Mouse (Mus musculus) brown adipose tissue, adult 24 weeks (tissue): ENCODE results near the gene Olfr1225. TPM values are rescaled to one million over a fixed set of nuclear protein-coding genes. Genes with fewer than 3 reads are reported as not detected.
"Not testable (repeated sequence)": the region's sequence is repeated elsewhere in the genome, so short reads cannot be mapped to it uniquely, and the experiment has no call there.

Source experiments
- H3K27ac ChIP-seq: fragments of 200-500 bp; replicated peaks from 2 replicates; pipeline ENCODE4 v1.5.1; 2012; ENCODE audit warnings: low read depth, mild to moderate bottlenecking, low read length
- H3K4me1 ChIP-seq: fragments of 200-500 bp; 2 replicates; pipeline ENCODE4 v1.6.1; 2012; ENCODE audit warnings: low read length, mixed read lengths; ENCODE audit not compliant: control insufficient read depth, insufficient read depth, insufficient read length
- H3K4me3 ChIP-seq: fragments of 200-500 bp; 2 replicates; pipeline ENCODE4 v1.5.1; 2012; ENCODE audit warnings: low read depth, mild to moderate bottlenecking, low read length, moderate library complexity; ENCODE audit not compliant: insufficient read depth
- polyA plus RNA-seq: library from polyadenylated mRNA; stranded (reverse); fragments of >200 nt; gene quantifications from 2 replicates; pipeline ENCODE4 v1.2.4, GENCODE M21; 2012; ENCODE audit not compliant: missing spikeins, insufficient read depth, insufficient read length

Gene Olfr1225
- not detected in 2 replicates for polyA plus RNA-seq

DNA sequence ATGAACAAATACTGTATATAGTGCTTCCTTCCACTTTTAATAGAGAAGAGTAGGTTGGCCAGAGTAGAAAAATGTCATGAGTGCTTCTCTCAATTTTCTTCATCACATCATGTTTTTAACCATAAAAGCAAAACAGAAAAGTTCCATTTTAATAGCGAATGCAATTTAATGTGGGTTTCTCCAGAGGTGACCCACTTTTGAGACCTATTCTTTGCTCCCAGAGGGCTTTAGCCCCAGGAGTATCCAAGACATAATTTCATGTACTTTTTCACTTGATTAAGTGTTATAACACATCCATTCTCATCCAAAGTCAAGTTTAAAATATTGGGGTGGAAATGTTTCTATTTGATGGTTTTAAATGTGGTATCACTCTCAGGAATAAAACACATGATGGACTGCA lies at the start of gene Olfr1225:
Gene Olfr1225, minus strand, starts transcription at position 101 of the 400 bp plus-strand sequence.
- Histone ChIP-seq H3K27ac (no peak within 1 kb of the TSS), H3K4me3 (no peak within 1 kb of the TSS), H3K4me1 (no peaks in the 10 kb centered on the region)

DNA sequence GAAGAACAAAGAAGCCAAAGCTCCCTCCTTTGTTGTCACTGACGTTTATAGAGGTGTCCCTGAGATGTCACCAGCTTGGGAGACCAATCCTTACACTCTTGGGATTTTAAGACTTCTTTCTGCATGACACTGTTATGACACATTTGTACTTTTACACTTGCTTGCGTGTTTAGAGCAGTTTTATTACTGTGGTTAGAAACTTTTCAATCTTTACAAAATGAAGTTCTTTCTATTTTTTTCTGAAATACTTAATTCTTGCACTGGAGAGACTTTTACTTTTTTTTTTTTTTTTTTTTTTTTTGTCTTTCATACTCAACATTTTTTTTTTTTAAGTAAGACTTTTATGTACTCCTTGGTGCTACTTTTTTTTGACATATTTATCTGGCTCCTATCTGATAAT lies 25.5 kb upstream of the Olfr1225 start, which contains the start of gene Olfr1226:
Gene Olfr1226, minus strand, starts transcription at position 101 of the 400 bp plus-strand sequence.
- Histone ChIP-seq H3K4me3 (no peak within 1 kb of the TSS), H3K27ac (no peak within 1 kb of the TSS), H3K4me1 (no peaks in the 10 kb centered on the region)

- Histone ChIP-seq H3K4me3 (no peak overlapping the region), H3K4me1 (no peaks in the 10 kb centered on the region), H3K27ac (no peak overlapping the region)
Measured at GRCm38 (mm10) chr2:89196325-89196982, 22.0 kb upstream of the Olfr1225 start.

DNA sequence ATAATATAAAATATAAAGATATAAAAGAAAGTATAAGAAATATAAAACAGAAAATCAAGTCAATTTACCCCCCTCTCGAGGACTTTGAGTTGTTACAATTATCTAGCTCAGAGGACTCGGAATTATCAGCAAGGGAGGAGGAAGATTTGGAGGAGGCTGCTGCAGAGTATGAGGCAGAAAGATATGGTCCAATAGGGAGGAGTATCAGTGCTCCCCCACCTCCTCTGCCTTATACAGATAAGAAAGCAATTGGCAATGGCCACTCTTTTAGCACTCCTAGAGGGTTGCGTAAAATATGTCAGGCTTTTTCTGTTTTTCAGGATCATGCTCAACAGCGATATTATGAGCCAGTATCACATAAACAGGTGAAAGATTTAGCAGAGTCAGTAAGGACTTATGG lies 9.8 kb downstream of the Olfr1225 start:
- H3K4me3 ChIP-seq, H3K27ac ChIP-seq, H3K4me1 ChIP-seq: not testable (repeated sequence)

- H3K27ac ChIP-seq, H3K4me3 ChIP-seq, H3K4me1 ChIP-seq: not testable (repeated sequence)
Measured at GRCm38 (mm10) chr2:89163991-89164390, 10.5 kb downstream of the Olfr1225 start, which contains the start of gene Olfr1224-ps1. Olfr1224-ps1 (minus strand) TSS chr2:89164091.

GRCm38 (mm10) chr2:89151460-89151859 lies 23.0 kb downstream of the Olfr1225 start, which contains the start of gene Olfr1223:
Olfr1223 (minus strand) TSS chr2:89151560.
- H3K27ac ChIP-seq = no peak within 1 kb of the TSS

DNA sequence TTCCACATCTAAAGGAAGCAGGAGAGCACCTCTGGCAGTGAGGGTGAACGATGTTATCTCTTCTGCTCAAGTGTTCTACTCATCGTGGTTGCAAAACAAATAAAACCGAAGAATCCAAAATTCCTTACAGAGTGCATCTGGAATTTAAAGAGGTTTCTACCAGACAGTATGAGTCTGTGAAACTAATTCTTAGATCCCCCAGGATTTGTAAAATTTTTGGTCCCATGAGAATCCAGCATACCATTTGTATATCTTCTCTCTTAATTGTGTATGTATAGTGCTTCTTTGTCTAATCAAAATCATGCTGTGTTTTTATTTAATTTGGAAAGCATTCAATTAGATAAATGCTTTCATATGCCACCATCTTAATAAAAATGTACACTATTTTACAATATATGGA lies 41.5 kb downstream of the Olfr1225 start, which contains the start of gene Olfr1222:
Gene Olfr1222, minus strand, starts transcription at position 101 of the 400 bp plus-strand sequence.
- no peak within 1 kb of the TSS for H3K27ac ChIP-seq

More at GRCm38 (mm10) chr2:89151460-89151859, 23.0 kb downstream of the Olfr1225 start, which contains the start of gene Olfr1223:
- H3K4me3 ChIP-seq = no peak within 1 kb of the TSS
- H3K4me1 ChIP-seq = no peaks in the 10 kb centered on the region

More for the DNA sequence above, 41.5 kb downstream of the Olfr1225 start, which contains the start of gene Olfr1222:
- no peak within 1 kb of the TSS for H3K4me3 ChIP-seq
- H3K4me1 ChIP-seq = no peaks in the 10 kb centered on the region

Other genes starting within 250 kb of the Olfr1225 start
- gene Olfr1211, start 236.6 kb downstream of the Olfr1225 start, polyA plus RNA-seq = not detected in 2 replicates
- not detected in 2 replicates for gene Olfr1212, start 220.7 kb downstream of the Olfr1225 start, polyA plus RNA-seq
- gene Gm13762, start 194.4 kb downstream of the Olfr1225 start, polyA plus RNA-seq = not detected in 2 replicates
- gene Olfr1214, start 182.0 kb downstream of the Olfr1225 start, polyA plus RNA-seq = not detected in 2 replicates
- not detected in 2 replicates for gene Olfr1215, start 167.7 kb downstream of the Olfr1225 start, polyA plus RNA-seq
- not detected in 2 replicates for gene Olfr1216, start 156.3 kb downstream of the Olfr1225 start, polyA plus RNA-seq
- not detected in 2 replicates for gene Olfr1217, start 142.6 kb downstream of the Olfr1225 start, polyA plus RNA-seq
- gene Olfr1218, start 113.5 kb downstream of the Olfr1225 start, polyA plus RNA-seq = not detected in 2 replicates
- gene Olfr1219, start 91.2 kb downstream of the Olfr1225 start, polyA plus RNA-seq = not detected in 2 replicates
- not detected in 2 replicates for gene Olfr1220, start 67.8 kb downstream of the Olfr1225 start, polyA plus RNA-seq
- gene Olfr1221, start 57.4 kb downstream of the Olfr1225 start, polyA plus RNA-seq = not detected in 2 replicates
- gene Olfr1222, start 41.6 kb downstream of the Olfr1225 start, polyA plus RNA-seq = not detected in 2 replicates
- not detected in 2 replicates for gene Olfr1223, start 23.1 kb downstream of the Olfr1225 start, polyA plus RNA-seq
- gene Olfr1224-ps1, start 10.6 kb downstream of the Olfr1225 start, polyA plus RNA-seq = not detected in 2 replicates
- not detected in 2 replicates for gene Olfr1226, start 25.4 kb upstream of the Olfr1225 start, polyA plus RNA-seq
- not detected in 2 replicates for gene Olfr1228, start 79.4 kb upstream of the Olfr1225 start, polyA plus RNA-seq
- gene Olfr1229, start 113.3 kb upstream of the Olfr1225 start, polyA plus RNA-seq = not detected in 2 replicates
- not detected in 2 replicates for gene Olfr1230, start 122.6 kb upstream of the Olfr1225 start, polyA plus RNA-seq
- not detected in 2 replicates for gene Olfr1231, start 132.4 kb upstream of the Olfr1225 start, polyA plus RNA-seq
- gene Olfr1232, start 155.0 kb upstream of the Olfr1225 start, polyA plus RNA-seq = not detected in 2 replicates
- gene Olfr1233, start 167.7 kb upstream of the Olfr1225 start, polyA plus RNA-seq = not detected in 2 replicates
- not detected in 2 replicates for gene Olfr1234, start 190.2 kb upstream of the Olfr1225 start, polyA plus RNA-seq
- not detected in 2 replicates for gene Olfr1238, start 235.0 kb upstream of the Olfr1225 start, polyA plus RNA-seq
- not detected in 2 replicates for gene Olfr1239, start 245.7 kb upstream of the Olfr1225 start, polyA plus RNA-seq